Mouse (Mus musculus) brain, embryonic 14.5 days (tissue): ENCODE data around the gene Abca7.

Experiments
- CTCF ChIP-seq: fragments of 200-500 bp; IDR thresholded peaks from 2 replicates; pipeline ENCODE4 v1.5.1; 2012; ENCODE audit warnings: inconsistent platforms, mild to moderate bottlenecking, moderate library complexity, borderline replicate concordance; ENCODE audit not compliant: insufficient read depth, insufficient read length; ENCODE audit errors: extremely low read depth
- POLR2A ChIP-seq: fragments of 200-500 bp; IDR thresholded peaks from 2 replicates; pipeline ENCODE4 v1.6.1; 2012; ENCODE audit warnings: mild to moderate bottlenecking, inconsistent platforms, borderline replicate concordance; ENCODE audit not compliant: poor library complexity, insufficient read depth, insufficient read length, severe bottlenecking; ENCODE audit errors: extremely low read depth

- TF ChIP-seq CTCF: no peak
- no peak for TF ChIP-seq POLR2A
These were observed 25.0 kb downstream of the Abca7 start for GRCm38 (mm10) chr10:80021320-80021641.
